ENCODE assay signal across 9 mouse cellular contexts in genomic region chr5:117037261-117037660, GRCm38 (mm10).
DNase-seq lines count a peak whose midpoint lies in the region; ATAC-seq and TF ChIP-seq lines count a peak whose summit lies in the region.
"Had no signal": no experiment of that assay in that cellular context is flagged by ENCODE, and none has a peak within 500 bp of the region (broad histone marks: within the 10 kb centered on the region; RNA-seq: fewer than 3 reads in every experiment).

No protein-coding gene starts in this region.

- no peaks in the 10 kb centered on the region for H3K4me1 ChIP-seq in forebrain, embryonic 10.5 days
- H3K4me1 ChIP-seq in forebrain, embryonic 13.5 days: 0 out of 2 replicates have a peak, but pooled peaks cover 4% of the 10 kb centered on the region
- H3K4me1 ChIP-seq in liver, embryonic 14.5 days (replicated peaks; ENCODE audit: control insufficient read depth in 2 of 2, insufficient read depth in 2 of 2, low read length in 1 of 2): no peaks in the 10 kb centered on the region
- H3K4me1 ChIP-seq in midbrain, embryonic 15.5 days: no peaks in the 10 kb centered on the region
- H3K4me1 ChIP-seq in intestine, embryonic 15.5 days (replicated peaks): no peaks in the 10 kb centered on the region

- H3K9ac ChIP-seq in forebrain, embryonic 13.5 days: no peak overlapping the region
- no peak overlapping the region for H3K9ac ChIP-seq in liver, embryonic 14.5 days (replicated peaks)
- no peak overlapping the region for H3K9ac ChIP-seq in midbrain, embryonic 15.5 days
- H3K9ac ChIP-seq in intestine, embryonic 15.5 days: no peak overlapping the region

- no peak overlapping the region for H3K4me3 ChIP-seq in forebrain, embryonic 10.5 days
- H3K4me3 ChIP-seq in forebrain, embryonic 13.5 days: no peak overlapping the region
- H3K4me3 ChIP-seq in liver, embryonic 14.5 days (ENCODE audit: insufficient read depth in 1 of 2, low read depth in 2 of 2, low read length in 2 of 2): no peak overlapping the region
- no peak overlapping the region for H3K4me3 ChIP-seq in midbrain, embryonic 15.5 days
- no peak overlapping the region for H3K4me3 ChIP-seq in intestine, embryonic 15.5 days (replicated peaks)

- DNase-seq in forebrain, embryonic 10.5 days (ENCODE audit: extremely low spot score, low spot score): peak; percentile 21
- DNase-seq in liver, embryonic 14.5 days (ENCODE audit: low read depth in 3 of 3, low spot score in 3 of 3): no peak
- DNase-seq in liver: no peak
- DNase-seq in cerebellum, adult 8-10 months: peak; percentile 73
- peak; percentile 40 for DNase-seq in kidney, postnatal 10 days

- no peak for ATAC-seq in forebrain, embryonic 13.5 days
- ATAC-seq in liver, embryonic 14.5 days (ENCODE audit: insufficient read depth): no peak
- no peak for ATAC-seq in midbrain, embryonic 15.5 days (replicated peaks)
- no peak for ATAC-seq in intestine, embryonic 15.5 days

- no peak overlapping the region for H3K4me2 ChIP-seq in forebrain, embryonic 13.5 days
- no peak overlapping the region for H3K4me2 ChIP-seq in liver, embryonic 14.5 days (ENCODE audit: low read depth)
- H3K4me2 ChIP-seq in midbrain, embryonic 15.5 days: no peak overlapping the region
- H3K4me2 ChIP-seq in intestine, embryonic 15.5 days (replicated peaks): no peak overlapping the region

- WGBS in forebrain, embryonic 10.5 days: 34% methylated on average over 3 of the region's 3 CpGs
- 17% methylated on average over 3 of the region's 3 CpGs for WGBS in forebrain, embryonic 13.5 days
- 23% methylated on average over 3 of the region's 3 CpGs for WGBS in liver, embryonic 14.5 days (ENCODE audit: insufficient replicate concordance)
- 15% methylated on average over 3 of the region's 3 CpGs for WGBS in midbrain, embryonic 15.5 days
- 23% methylated on average over 3 of the region's 3 CpGs for WGBS in intestine, embryonic 15.5 days

- no peak overlapping the region for H3K27ac ChIP-seq in forebrain, embryonic 10.5 days
- H3K27ac ChIP-seq in forebrain, embryonic 13.5 days: no peak overlapping the region
- no peak overlapping the region for H3K27ac ChIP-seq in liver, embryonic 14.5 days
- 0 out of 2 replicates have a peak overlapping the region, but pooled peaks have one; percentile 18 for H3K27ac ChIP-seq in midbrain, embryonic 15.5 days
- no peak overlapping the region for H3K27ac ChIP-seq in intestine, embryonic 15.5 days

- H3K27me3 ChIP-seq in forebrain, embryonic 10.5 days (ENCODE audit: poor library complexity, severe bottlenecking): no peaks in the 10 kb centered on the region
- no peaks in the 10 kb centered on the region for H3K27me3 ChIP-seq in forebrain, embryonic 13.5 days
- no peaks in the 10 kb centered on the region for H3K27me3 ChIP-seq in liver, embryonic 14.5 days (ENCODE audit: control insufficient read depth, insufficient read depth, low read length)
- H3K27me3 ChIP-seq in midbrain, embryonic 15.5 days (replicated peaks): no peaks in the 10 kb centered on the region
- H3K27me3 ChIP-seq in intestine, embryonic 15.5 days (replicated peaks): no peaks in the 10 kb centered on the region

- no peak for TF ChIP-seq EP300 in liver, embryonic 14.5 days (IDR thresholded peaks at IDR 0.05; ENCODE audit: low read depth)

- H3K9me3 ChIP-seq in forebrain, embryonic 10.5 days: no peaks in the 10 kb centered on the region
- no peaks in the 10 kb centered on the region for H3K9me3 ChIP-seq in forebrain, embryonic 13.5 days (replicated peaks)
- peaks cover 3% of the 10 kb centered on the region; the same call in 1 of the 2 replicates for H3K9me3 ChIP-seq in liver, embryonic 14.5 days (ENCODE audit: control insufficient read depth, low read length)
- no peaks in the 10 kb centered on the region for H3K9me3 ChIP-seq in midbrain, embryonic 15.5 days
- H3K9me3 ChIP-seq in intestine, embryonic 15.5 days: no peaks in the 10 kb centered on the region

- TF ChIP-seq CTCF in liver, embryonic 14.5 days (IDR thresholded peaks at IDR 0.05; ENCODE audit: low read depth): peak; percentile 33; the same call in 1 of the 2 replicates

- H3K36me3 ChIP-seq in forebrain, embryonic 10.5 days (replicated peaks): no peaks in the 10 kb centered on the region
- no peaks in the 10 kb centered on the region for H3K36me3 ChIP-seq in forebrain, embryonic 13.5 days (ENCODE audit: poor library complexity, severe bottlenecking)
- no peaks in the 10 kb centered on the region for H3K36me3 ChIP-seq in liver, embryonic 14.5 days (replicated peaks; ENCODE audit: control insufficient read depth, insufficient read depth, low read depth)
- no peaks in the 10 kb centered on the region for H3K36me3 ChIP-seq in midbrain, embryonic 15.5 days (replicated peaks)
- H3K36me3 ChIP-seq in intestine, embryonic 15.5 days: no peaks in the 10 kb centered on the region
- H3K36me3 ChIP-seq: G1E had no signal

Comparison
In these comparisons a context has a peak if more than half of its experiments do, and no peak if none do; other contexts are left out.
1. DNase-seq: peak in forebrain, embryonic 10.5 days (single experiment), cerebellum, adult 8-10 months (single experiment) and kidney, postnatal 10 days (single experiment); none in liver, embryonic 14.5 days (0 of 3) and liver (single experiment).